Mouse (Mus musculus) cortical plate, adult 2 months (tissue): Measurements from ENCODE around the gene Fam149a. TPM values are rescaled to one million over a fixed set of nuclear protein-coding genes. Genes with fewer than 3 reads are reported as not detected.
"Not testable (repeated sequence)": the region's sequence is repeated elsewhere in the genome, so short reads cannot be mapped to it uniquely, and the experiment has no call there.

ENCODE experiments used
- H3K27ac ChIP-seq: fragments of 200-500 bp; 2 replicates; pipeline ENCODE4 v1.5.1; 2012; ENCODE audit warnings: low read length, control low read depth, inconsistent platforms; ENCODE audit not compliant: insufficient read depth
- H3K4me1 ChIP-seq: fragments of 200-500 bp; 2 replicates; pipeline ENCODE4 v1.6.1; 2011; ENCODE audit warnings: low read length; ENCODE audit not compliant: control insufficient read depth, insufficient read depth
- H3K4me3 ChIP-seq: fragments of 200-500 bp; 2 replicates; pipeline ENCODE4 v1.5.1; 2011; ENCODE audit warnings: mild to moderate bottlenecking, low read length, control low read depth; ENCODE audit not compliant: insufficient read depth
- CTCF ChIP-seq: fragments of 200-500 bp; IDR thresholded peaks from 2 replicates; pipeline ENCODE4 v1.5.1; 2011; ENCODE audit warnings: mild to moderate bottlenecking, control low read depth, low read length; ENCODE audit not compliant: insufficient read depth; ENCODE audit errors: extremely low read depth
- POLR2A ChIP-seq: fragments of 200-500 bp; IDR thresholded peaks from 2 replicates; pipeline ENCODE4 v1.6.1; 2011; ENCODE audit warnings: mild to moderate bottlenecking, low read length, control low read depth; ENCODE audit not compliant: insufficient read depth; ENCODE audit errors: extremely low read depth
- polyA plus RNA-seq: library from polyadenylated mRNA; depleted of rRNA; stranded (reverse); fragments of >200 nt; gene quantifications from 2 replicates; pipeline ENCODE4 v1.2.3, GENCODE M21; 2012

The Fam149a gene
- polyA plus RNA-seq, 1 experiment, result 17.0 TPM

DNA sequence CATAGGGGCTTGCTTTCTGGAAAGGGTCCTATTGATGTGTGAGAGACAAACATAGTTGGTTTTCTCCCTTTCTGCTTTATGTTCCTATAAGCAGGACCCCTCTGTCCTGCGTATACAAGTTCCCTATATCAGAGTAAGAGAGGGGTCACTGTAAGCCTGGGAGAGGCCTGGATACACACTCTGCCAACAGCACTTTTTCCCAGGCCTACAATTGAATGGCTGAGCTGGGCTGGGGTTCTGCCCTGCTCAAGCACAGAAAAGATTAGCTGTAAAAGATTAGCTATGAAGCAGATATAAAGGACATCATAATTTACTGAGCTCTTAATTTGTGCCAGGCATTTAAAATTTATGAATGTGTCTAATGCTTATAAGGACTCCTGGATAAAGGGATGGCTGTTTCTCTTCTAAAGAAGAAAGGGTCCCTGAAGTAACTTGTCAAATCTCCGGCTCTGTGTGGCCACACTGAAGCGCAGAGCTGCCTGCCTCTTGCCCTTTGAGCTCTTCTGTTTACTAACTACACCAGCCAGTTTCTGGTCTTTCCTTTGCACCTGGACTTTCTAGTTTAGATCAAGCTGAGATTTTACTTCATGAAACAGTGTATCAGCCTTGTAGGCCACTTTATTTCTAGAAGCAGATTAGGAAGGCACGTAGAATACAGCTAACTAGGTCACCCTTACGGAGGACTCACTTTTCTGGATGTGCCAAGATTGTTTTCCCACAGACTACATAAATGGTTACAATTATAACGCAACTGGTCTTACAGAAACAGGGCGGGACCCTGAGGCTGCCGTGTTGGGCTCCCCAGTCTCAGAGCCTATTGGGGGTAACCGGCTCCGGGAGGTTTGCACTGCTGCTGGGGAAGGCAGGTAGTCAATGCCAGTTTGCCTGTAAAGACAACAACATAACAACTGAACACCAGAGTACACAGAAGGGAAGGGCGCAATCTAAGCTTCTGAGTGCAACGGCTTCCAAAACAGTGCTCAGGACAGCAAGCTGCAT is 40.2 kb downstream of the Fam149a start:
- TF ChIP-seq CTCF (no peak), POLR2A (no peak)
- Histone ChIP-seq H3K4me1 (no peaks in the 10 kb centered on the region), H3K27ac (no peak overlapping the region), H3K4me3 (no peak overlapping the region)

DNA sequence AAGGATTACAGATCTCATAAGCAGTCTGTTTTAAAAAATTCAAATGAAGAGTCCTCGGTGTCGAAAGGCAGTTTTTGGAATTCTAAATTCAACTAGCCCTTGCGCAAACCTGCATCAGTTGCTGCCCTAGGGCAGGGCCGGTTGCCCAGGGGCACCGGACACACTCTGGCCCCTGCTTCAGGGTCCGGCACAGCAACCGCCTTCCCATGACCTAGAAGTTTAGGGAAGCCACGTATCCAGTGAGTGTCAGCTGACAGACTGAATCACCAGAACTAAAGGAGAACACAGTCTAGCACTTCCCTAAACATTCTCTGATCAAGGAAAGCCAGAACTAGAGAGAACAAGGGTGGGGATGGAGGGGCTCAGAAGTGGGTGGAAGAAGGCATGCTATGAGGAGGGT is 48.6 kb downstream of the Fam149a start:
- Histone ChIP-seq H3K27ac (no peak overlapping the region), H3K4me1 (no peaks in the 10 kb centered on the region), H3K4me3 (peak overlapping the region; percentile 57)
- no peak for TF ChIP-seq CTCF
- TF ChIP-seq POLR2A, result no peak

DNA sequence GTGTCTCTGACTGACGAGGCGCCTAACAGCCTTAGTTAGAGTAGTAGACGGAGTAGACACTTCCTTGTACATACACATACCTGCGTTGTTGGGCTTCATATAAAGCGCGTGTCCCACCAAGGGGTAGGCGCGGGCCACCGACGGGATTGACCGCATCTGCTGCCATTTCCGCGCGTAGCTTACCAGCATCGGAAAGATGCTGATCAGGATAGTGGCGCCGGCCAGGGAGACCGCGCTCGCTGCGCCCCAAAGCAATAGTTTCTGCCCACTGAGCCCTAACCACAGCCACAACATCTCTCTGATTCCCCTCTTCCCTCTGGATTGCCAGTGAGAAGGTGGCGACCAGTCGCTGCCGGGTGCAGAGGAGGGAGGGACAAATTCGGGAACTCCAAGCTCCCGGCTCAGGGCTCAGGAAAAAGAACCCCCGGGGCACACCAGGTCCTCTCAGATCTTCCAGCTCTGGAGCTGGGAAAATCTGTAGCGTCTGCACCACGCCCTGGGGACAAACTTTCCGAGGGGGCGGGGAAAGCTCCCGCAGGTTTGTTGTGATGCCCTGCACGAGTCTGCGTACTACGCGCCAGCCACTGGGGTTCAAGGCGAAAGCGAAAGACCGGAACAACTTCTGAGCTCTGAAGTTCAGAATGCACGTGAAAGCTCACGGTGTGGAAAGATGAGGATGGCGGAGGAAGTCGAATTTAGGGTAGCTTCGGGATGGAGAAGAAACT is 49.2 kb downstream of the Fam149a start, which contains the start of gene Cyp4v3:
Cyp4v3 (minus strand) TSS at position 532 of the 725 bp plus-strand sequence.
- Histone ChIP-seq H3K4me3 (peak within 1 kb of the TSS; percentile 57), H3K27ac (no peak within 1 kb of the TSS), H3K4me1 (no peaks in the 10 kb centered on the region)
- TF ChIP-seq POLR2A, result no peak
- no peak for TF ChIP-seq CTCF

DNA sequence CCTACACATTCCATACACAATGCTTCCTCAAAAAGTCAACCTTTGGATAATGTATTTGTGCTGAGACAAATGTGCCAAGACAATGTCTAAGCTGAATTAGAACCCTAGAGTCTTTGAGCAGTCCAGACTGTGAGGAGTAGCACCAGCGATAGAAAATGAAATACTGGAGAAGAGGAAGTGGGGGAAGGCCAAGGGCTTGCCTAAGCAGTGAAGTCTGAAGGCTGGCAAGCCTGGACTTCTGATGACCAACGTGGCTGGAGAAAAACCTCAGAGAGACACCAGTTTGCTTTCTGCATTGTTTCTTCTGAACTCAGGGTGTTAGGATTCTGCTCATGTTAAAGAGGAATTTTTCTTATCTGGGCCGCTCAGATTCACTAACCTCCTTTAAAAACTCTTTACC is 51.2 kb downstream of the Fam149a start:
- H3K4me1 ChIP-seq, result no peaks in the 10 kb centered on the region
- TF ChIP-seq CTCF, result no peak
- TF ChIP-seq POLR2A, result no peak
- no peak overlapping the region for H3K27ac ChIP-seq
- no peak overlapping the region for H3K4me3 ChIP-seq

DNA sequence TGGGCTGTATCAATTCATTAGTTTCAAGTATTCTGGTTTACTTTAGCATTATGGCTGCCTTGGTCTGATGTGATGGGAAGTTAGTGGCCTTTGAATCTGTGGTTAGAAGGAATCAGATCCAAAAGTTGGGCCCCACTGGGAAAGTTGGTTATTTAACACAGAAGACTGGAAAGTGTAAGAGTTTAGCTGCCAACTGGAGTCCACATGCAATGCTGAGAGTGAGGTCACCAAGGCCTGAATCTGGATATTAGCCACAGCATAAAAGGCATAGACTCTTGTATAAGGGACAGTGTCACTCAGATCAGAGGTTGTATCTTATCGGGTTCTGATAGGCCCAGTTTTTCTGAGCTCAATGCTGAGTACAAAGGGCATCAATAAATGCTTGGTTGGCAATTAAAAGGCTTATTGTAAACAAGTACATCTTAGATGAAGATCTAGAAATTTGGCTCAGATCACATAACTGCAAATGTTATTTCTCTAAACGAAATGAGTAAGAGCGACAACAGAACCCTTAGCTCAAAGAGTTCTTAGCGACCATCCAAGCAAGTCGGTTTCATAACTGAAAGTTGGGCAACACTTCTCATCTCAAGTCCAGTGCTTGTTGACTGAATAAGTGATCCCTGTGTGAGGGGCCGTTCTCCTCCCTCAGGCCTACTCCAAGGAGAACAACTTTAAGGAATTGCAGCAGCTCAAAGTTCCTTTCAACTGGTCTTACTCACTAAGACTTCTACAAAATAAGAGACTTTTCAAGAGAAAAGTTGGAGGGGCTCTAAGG is 52.7 kb downstream of the Fam149a start:
- H3K27ac ChIP-seq, result no peak overlapping the region

DNA sequence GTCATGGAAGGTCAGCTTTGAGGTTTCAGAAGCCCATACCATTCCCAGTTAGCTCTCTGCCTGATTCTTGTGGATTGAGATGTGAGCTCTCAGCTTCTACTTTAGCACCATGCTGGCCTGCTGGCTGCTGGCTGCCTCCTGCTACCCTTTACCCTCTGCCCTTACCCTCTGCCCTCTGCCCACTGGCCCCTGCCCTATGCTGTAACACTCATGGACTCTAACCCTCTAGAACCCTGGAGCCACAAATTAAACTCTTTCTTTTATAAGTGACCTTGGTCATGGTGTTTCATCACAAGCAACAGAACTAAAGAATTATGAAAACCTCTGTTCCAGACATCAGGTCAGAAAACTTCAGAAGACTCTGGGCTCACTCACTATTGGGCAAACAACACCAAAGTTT is 55.0 kb downstream of the Fam149a start:
- not testable (repeated sequence) for H3K4me1 ChIP-seq, H3K27ac ChIP-seq, H3K4me3 ChIP-seq

More for the DNA sequence above, 52.7 kb downstream of the Fam149a start:
- Histone ChIP-seq H3K4me3 (no peak overlapping the region), H3K4me1 (no peaks in the 10 kb centered on the region)
- TF ChIP-seq CTCF (no peak), POLR2A (no peak)

DNA sequence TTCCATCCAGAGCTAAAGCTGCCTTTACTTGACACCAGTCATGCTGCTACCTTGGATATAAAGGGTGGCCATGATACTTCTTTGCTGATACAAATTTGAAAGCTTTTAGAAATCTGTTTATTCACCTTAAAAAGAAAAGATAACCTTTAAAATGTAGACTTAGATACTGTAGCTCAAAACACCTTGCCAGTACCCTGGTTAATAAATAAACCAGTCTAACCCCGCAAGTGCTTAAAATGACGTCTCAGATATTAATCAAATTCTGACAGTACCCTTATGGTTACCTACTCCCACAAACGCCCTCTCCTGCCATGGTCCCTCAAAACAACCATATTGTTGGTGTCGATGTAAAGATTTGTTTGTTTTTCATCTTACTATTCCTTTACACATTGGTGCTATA is 57.9 kb downstream of the Fam149a start:
- TF ChIP-seq POLR2A (no peak), CTCF (no peak)

DNA sequence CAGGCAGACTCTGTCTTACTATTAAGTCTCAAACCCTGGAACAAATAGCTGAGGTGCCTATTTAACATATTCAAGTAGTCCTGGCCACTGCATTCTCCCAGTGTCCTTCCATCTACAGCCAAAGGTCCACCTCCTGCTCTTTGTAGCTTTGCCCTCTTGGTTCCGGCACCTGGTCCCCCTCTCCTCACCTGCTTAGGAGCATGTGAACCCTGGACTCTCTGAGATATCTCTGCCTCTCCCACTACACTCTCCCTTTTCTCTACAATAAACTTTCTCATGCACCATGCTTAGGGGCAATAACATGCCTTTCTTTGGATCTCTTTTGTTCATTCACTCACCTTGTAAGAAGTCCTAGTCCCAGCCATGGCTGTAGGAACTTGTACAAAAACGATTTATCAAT is 60.7 kb downstream of the Fam149a start:
- TF ChIP-seq CTCF (no peak), POLR2A (no peak)
- no peak overlapping the region for H3K27ac ChIP-seq
- H3K4me1 ChIP-seq, result no peaks in the 10 kb centered on the region
- no peak overlapping the region for H3K4me3 ChIP-seq

More for the DNA sequence above, 57.9 kb downstream of the Fam149a start:
- Histone ChIP-seq H3K4me1 (no peaks in the 10 kb centered on the region), H3K4me3 (no peak overlapping the region), H3K27ac (no peak overlapping the region)

DNA sequence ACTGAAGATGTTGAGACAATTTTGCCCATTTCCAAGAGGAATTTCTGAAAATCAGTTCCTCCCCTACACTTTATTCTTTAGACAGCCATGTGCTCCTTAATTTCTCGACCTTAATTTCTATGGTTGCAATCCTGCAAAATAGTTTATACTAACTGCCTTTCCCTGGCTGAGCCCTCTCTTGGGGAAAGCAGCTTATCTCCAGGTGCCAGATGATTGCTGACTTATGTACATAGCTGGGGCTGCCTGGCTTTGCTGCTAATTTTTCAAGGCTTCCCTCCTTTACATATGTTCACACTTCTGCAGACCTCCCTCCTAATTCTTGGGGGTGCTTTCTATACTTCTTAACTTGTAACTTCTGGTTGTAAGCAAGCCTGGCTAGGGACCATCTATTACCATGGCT is 61.2 kb downstream of the Fam149a start:
- no peaks in the 10 kb centered on the region for H3K4me1 ChIP-seq
- no peak overlapping the region for H3K4me3 ChIP-seq
- no peak overlapping the region for H3K27ac ChIP-seq
- TF ChIP-seq CTCF (no peak), POLR2A (no peak)
